Mouse (Mus musculus): ENCODE results near the gene Osbpl5.
A peak's percentile ranks its signal among the peaks of the same experiment; 100 is the strongest.

Osbpl5 gene

GRCm38 (mm10) chr7:143756125-143757026 lies at the start of gene Osbpl5:
Osbpl5 (minus strand) TSS chr7:143756985.
- peak; percentile 16 to 37 for DNase-seq

- DNase-seq = no peak
Measured at GRCm38 (mm10) chr7:143805199-143805624, 48.4 kb upstream of the Osbpl5 start.

- DNase-seq = no peak
Measured at GRCm38 (mm10) chr7:143801195-143802065, 44.6 kb upstream of the Osbpl5 start.

GRCm38 (mm10) chr7:143800770-143801169 lies 44.0 kb upstream of the Osbpl5 start:
- DNase-seq = no peak

DNA sequence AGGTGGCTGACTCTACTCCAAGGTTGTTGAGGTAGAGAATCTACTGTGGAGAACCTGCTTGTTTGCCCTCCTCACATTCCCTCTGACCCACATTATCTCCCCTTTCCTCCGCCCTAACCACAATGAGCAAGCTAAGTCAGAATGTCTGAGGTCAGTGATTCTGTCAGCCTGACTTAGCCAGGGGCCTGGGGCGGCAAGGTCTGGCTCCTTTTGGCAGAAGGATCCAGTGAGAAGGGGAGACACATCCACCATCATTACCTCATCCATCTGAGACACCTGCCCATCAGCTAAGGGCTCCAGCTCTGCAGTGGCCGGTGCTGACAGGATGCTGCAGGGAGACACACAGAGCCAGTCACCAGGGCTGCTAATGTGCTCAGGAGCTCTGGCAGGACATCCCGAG lies 42.0 kb upstream of the Osbpl5 start:
- DNase-seq = no peak

DNA sequence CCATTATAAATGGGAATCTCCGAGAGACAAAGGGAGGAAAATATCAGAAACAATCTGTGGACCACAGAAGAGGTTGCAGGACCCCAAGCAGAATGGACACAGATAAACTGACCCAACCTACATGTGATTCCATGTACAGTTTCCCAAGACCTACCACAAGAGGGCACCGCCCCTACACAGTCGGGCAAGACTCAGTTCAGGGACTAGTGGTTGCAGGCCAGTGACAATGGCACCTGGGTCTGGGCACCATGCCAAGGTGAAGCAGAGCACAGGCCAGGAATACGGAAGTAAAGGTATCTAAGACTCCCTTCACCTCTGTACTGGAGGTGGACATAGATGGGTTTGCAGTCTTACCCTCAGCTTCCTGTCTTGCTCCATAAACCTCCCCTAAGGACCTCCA lies 36.3 kb upstream of the Osbpl5 start:
- peak; percentile 54 to 61 for DNase-seq

DNA sequence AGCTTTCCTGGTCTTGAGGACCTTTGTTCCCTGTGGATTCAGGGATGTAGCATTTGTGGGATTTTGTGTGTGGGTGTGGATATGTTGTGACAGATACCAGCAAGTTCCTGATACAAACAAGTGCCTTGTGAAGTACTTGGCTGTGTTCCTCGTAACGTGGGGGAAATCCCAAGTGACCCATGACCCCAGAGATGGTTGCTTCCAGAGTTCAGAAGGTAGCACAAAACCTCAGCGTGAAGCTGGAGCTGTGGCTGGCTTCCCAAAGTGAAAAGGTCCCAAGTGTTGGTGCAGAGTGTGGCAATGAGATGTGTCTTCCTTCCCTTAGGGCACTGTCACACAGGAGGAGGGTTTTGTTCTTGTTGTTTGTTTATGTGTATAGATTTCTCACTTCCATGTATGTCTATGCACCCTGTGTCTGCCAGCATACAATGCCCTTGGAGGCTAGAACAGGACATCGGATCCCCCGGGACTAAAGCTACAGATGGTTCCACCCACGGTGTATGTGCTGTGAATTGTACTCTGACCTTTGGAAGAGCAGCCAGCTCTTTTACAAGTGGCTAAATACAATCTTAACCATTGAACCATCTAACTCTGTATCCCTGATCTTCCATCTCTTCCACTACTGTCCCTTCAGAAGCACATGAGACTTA lies 35.7 kb upstream of the Osbpl5 start:
- DNase-seq = no peak

- peak; percentile 70 to 77 for DNase-seq
Measured at GRCm38 (mm10) chr7:143783996-143784829, 27.4 kb upstream of the Osbpl5 start, which contains the start of gene Mrgpre. Mrgpre (minus strand) TSS chr7:143784500.

DNA sequence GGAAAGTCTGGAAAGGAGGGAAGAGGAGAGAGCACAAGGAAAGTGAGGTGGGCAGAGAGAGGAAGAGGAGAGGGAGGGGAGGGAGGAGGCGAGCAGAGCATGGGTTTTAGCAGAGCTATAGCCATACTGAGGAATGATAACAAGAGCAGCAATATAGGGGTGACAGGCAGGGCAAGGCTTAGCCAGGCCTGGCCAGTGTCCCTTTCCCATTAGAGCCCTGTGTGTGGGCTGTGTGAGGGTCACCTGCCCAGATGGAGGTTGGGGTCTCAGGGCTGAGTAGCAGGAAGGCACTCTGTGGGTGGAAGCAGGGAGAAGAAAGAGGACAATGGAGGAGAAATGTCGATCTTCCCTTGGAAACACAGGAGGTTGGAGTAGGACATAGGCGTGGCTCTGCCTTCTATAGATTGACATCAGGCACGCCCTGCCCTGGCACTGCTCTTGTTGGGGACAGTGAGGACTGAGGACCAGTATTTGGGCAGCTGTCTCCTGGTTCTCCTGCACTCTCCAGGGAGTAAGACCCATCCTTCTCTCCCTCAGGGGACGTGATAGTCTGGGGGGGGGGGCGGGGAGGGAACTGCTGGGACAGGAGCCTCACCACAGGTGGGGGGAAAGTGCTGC lies 26.7 kb upstream of the Osbpl5 start:
- peak in 1 of 2 experiments; percentile 24 for DNase-seq

GRCm38 (mm10) chr7:143777375-143777774 lies 20.6 kb upstream of the Osbpl5 start:
- DNase-seq = no peak

DNA sequence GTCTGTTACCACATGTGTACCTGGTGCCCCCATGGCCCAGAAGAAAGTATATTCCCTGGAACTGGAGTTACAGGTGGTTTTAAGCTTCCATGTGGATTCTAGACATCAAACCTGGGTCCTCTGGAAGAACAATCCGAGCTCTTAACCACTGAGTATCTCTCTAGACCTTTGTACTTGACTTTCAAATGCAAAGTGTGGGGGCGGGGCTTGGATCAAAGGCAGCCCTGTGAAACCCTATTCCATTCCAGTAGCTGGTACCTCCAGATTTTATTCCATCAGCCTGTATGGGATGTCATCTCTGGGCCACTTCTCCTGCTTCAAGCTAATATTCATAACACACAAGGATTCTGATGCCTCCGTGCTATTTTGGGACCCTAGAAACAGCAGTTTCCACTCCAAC lies 19.4 kb upstream of the Osbpl5 start:
- no peak for DNase-seq

DNA sequence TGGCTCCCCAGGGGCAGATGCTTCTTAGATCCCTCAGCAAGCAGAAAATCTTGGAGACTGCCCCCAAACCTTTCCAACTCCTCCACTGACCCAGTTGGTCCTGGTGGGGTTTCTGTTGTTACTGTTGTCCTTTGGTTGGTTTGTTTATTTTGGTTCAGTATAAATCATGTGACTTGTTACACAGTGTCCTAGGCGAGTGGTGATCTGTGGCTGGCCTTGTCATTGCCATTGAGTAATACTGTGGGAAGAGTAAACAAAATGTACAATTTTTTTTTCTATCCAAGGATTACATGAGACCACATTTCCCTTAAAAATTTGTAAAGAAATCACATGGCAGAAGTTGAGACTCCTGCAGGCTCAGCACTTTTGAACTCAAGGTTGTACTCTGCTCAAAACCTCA lies 12.7 kb upstream of the Osbpl5 start:
- DNase-seq = no peak

- no peak for DNase-seq
Measured at GRCm38 (mm10) chr7:143768267-143768666, 11.5 kb upstream of the Osbpl5 start.

- DNase-seq = no peak
Measured at GRCm38 (mm10) chr7:143766893-143767292, 10.1 kb upstream of the Osbpl5 start, which contains the start of gene Mrgprg. Mrgprg (minus strand) TSS chr7:143766993.

- DNase-seq = peak; percentile 38 to 58
Measured at GRCm38 (mm10) chr7:143764876-143765530, 8.2 kb upstream of the Osbpl5 start.

GRCm38 (mm10) chr7:143763794-143764193 lies 7.0 kb upstream of the Osbpl5 start:
- DNase-seq = no peak

- no peak for DNase-seq
Measured at GRCm38 (mm10) chr7:143758956-143759355, 2.2 kb upstream of the Osbpl5 start.

DNA sequence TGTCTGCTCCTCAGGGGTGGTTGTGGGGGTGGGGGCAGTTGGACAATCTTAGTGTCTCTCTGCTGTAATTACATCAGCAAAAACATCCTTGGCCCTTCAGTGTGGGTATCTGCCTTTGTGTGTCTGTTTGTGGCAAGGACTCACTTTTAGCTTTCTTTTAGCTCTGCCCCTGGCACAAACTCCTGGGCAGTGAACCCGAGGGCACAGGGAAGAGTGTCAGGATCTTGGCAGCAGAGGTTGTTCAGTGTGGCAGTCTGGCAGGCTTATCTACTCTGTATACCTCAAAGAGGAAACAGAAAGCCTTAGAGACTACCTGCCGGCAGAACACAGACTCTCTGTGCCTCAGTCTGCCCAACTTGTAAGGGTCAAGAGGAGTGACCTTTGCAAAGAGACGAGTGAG lies 911 bp upstream of the Osbpl5 start:
- DNase-seq = no peak

DNA sequence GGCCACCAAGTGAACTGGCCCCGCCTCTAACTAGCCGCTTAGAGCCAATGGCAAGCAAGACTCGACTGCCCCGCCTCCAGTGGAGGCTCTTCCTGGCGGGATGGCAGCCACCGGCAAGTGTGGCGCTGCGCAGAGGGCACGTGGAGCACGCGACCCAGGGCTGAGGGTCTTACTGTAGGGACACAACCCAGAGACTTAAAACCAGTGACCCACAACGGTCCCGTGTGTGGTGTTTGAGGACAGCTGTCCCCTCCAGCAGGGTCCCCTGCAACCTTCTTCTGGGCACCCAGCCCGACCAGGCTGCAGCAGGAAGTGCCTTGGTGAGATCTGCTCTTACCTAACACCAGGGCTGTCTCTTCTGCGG lies 224 bp upstream of the Osbpl5 start:
- DNase-seq = peak; percentile 86 to 90

DNA sequence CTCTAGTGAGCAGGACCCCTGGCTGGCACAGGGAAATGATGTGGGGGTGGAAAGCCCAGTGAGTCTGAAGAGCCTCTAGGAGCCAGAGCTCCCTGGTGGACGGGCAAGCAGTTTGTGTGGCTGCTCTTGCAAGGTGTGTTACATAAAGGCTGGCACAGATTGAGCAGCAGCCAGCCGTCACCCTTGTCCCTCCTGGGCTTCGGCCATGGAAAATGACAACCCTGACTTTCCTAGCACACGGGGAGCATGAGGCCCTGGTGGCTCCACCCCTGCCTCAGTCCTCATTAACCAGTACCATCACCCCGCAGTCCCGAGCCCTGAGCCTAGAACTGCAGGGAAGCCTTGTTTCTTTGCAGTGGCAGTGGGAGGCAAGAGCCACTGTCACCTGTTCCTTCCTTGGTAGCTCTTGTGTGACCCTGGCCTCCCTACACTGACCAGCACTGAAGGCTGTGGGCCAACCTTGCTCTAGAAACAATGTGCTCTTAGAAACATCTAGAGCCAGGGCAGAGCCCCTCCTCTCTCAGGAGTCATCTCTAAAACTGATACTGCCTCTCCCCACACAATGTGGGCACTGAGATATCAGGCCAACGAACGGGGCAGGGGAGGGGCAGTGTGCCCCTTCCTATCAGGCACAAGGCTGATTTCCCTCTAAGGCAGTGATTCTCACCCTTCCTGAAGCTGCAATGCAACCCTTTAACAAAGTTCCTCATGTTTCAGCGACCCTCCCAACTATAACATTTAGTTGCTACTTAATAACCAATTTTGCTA lies 1.2 kb downstream of the Osbpl5 start:
- DNase-seq = no peak
